Mouse (Mus musculus): Measurements from ENCODE around the gene Qpct. TPM values are rescaled to one million over a fixed set of nuclear protein-coding genes. Genes with fewer than 3 reads are reported as not detected.
A peak's percentile ranks its signal among the peaks of the same experiment; 100 is the strongest.

The Qpct gene
- polyA plus RNA-seq, 1 experiment from 2014 or later, result 2.1 TPM

DNA sequence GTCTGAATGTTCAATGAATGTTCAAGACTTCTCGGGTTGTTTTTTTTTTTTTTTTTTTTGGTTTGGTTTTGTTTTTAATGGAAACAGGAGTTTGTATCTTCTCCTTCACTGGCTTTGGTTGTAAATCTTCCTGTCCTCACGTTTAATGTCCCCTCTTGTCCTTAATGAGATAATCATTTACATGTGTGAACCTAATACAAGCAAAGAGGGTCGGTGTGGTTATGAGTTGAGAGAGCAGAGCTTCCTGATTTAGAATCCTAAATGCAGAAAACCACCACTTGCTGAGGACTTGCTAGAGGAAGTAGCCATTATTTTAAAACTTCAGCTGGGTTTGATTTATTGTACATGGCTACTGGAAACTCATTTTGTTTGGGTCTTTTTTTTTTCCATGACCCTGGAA lies 29.0 kb upstream of the Qpct start:
- H3K27me3 ChIP-seq (ENCODE audit: control insufficient read depth, insufficient read depth, low read length), result no peaks in the 10 kb centered on the region; the same call in 1 of the 2 replicates
- no peak overlapping the region for H3K4me3 ChIP-seq (ENCODE audit: low read length)
- ATAC-seq (ENCODE audit: low FRiP score, low TSS enrichment), result no peak
- peaks cover 18% of the 10 kb centered on the region for H3K4me1 ChIP-seq (ENCODE audit: control insufficient read depth, insufficient read depth, low read length)
- no peaks in the 10 kb centered on the region for H3K36me3 ChIP-seq (ENCODE audit: control insufficient read depth, insufficient read depth, low read length)
- no peak overlapping the region for H3K9ac ChIP-seq (ENCODE audit: low read depth, low read length)
- no peak overlapping the region for H3K27ac ChIP-seq (ENCODE audit: low read depth, low read length)
- H3K4me2 ChIP-seq (replicated peaks; ENCODE audit: low read depth, low read length), result no peak overlapping the region
- 17% methylated on average over 3 of the region's 3 CpGs for WGBS
- H3K9me3 ChIP-seq (ENCODE audit: control insufficient read depth, low read length), result no peaks in the 10 kb centered on the region

- no peak overlapping the region for H3K9ac ChIP-seq (ENCODE audit: low read depth, low read length)
- no peak for ATAC-seq (ENCODE audit: low FRiP score, low TSS enrichment)
- H3K4me2 ChIP-seq (replicated peaks; ENCODE audit: low read depth, low read length), result no peak overlapping the region
- H3K4me3 ChIP-seq (ENCODE audit: low read length), result no peak overlapping the region
- no peaks in the 10 kb centered on the region; the same call in 1 of the 2 replicates for H3K27me3 ChIP-seq (ENCODE audit: control insufficient read depth, insufficient read depth, low read length)
- peaks cover under 1% of the 10 kb centered on the region; the same call in 1 of the 2 replicates for H3K4me1 ChIP-seq (ENCODE audit: control insufficient read depth, insufficient read depth, low read length)
- H3K9me3 ChIP-seq (ENCODE audit: control insufficient read depth, low read length), result no peaks in the 10 kb centered on the region
- WGBS, result 78% methylated on average over 4 of the region's 4 CpGs
- H3K36me3 ChIP-seq (ENCODE audit: control insufficient read depth, insufficient read depth, low read length), result no peaks in the 10 kb centered on the region
- H3K27ac ChIP-seq (ENCODE audit: low read depth, low read length), result no peak overlapping the region
Measured at GRCm38 (mm10) chr17:79024544-79024943, 27.2 kb upstream of the Qpct start.

GRCm38 (mm10) chr17:79029226-79029625 lies 22.5 kb upstream of the Qpct start:
- ATAC-seq (ENCODE audit: low FRiP score, low TSS enrichment), result no peak

DNA sequence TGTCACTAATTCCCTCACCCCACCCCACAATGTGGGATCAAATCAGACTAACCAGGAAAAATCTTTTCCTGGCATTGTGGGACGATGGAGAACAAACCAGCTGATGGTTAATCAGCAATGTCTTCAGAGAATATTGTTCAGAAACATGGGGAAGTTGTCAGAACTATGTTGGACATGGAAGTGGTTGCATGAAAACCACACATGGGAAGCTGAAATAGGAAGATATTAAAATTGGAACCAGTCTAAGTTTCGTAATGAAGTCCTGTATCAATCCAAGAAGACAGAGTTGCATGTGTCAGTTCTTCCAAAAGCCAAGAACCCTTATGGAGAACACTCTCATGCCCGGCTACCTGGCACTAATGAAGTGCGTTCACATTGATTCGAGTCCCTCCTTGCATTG lies 20.1 kb upstream of the Qpct start:
- 92% methylated on average over 5 of the region's 5 CpGs for WGBS
- Histone ChIP-seq H3K9ac (ENCODE audit: low read depth, low read length) (no peak overlapping the region), H3K9me3 (ENCODE audit: control insufficient read depth, low read length) (no peaks in the 10 kb centered on the region), H3K36me3 (ENCODE audit: control insufficient read depth, insufficient read depth, low read length) (no peaks in the 10 kb centered on the region), H3K27me3 (ENCODE audit: control insufficient read depth, insufficient read depth, low read length) (no peaks in the 10 kb centered on the region), H3K27ac (ENCODE audit: low read depth, low read length) (no peak overlapping the region), H3K4me3 (ENCODE audit: low read length) (no peak overlapping the region), H3K4me1 (ENCODE audit: control insufficient read depth, insufficient read depth, low read length) (no peaks in the 10 kb centered on the region), H3K4me2 (replicated peaks; ENCODE audit: low read depth, low read length) (no peak overlapping the region)
- no peak for ATAC-seq (ENCODE audit: low FRiP score, low TSS enrichment)

More at GRCm38 (mm10) chr17:79029226-79029625, 22.5 kb upstream of the Qpct start:
- no peaks in the 10 kb centered on the region for H3K9me3 ChIP-seq (ENCODE audit: control insufficient read depth, low read length)
- 70% methylated on average over 3 of the region's 3 CpGs for WGBS
- H3K4me1 ChIP-seq (ENCODE audit: control insufficient read depth, insufficient read depth, low read length), result no peaks in the 10 kb centered on the region
- no peak overlapping the region for H3K27ac ChIP-seq (ENCODE audit: low read depth, low read length)
- no peaks in the 10 kb centered on the region; the same call in 1 of the 2 replicates for H3K27me3 ChIP-seq (ENCODE audit: control insufficient read depth, insufficient read depth, low read length)
- no peak overlapping the region for H3K4me2 ChIP-seq (replicated peaks; ENCODE audit: low read depth, low read length)
- H3K9ac ChIP-seq (ENCODE audit: low read depth, low read length), result no peak overlapping the region
- H3K4me3 ChIP-seq (ENCODE audit: low read length), result no peak overlapping the region
- no peaks in the 10 kb centered on the region for H3K36me3 ChIP-seq (ENCODE audit: control insufficient read depth, insufficient read depth, low read length)

DNA sequence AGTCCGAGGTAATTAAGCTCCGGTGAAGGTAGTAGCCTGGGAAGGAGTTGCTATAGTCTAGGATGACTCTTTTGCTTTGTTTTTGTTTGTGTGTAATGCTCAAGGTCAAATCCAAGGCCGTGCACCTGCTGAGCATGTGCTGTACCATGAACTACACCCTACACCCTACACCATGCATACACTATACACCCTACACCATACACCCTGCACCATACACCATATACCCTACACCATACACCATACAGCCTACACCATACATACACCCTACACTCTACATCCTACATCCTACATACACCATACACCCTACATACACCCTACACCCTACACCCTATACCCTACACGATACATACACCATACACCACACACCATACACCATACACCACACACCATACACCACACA lies 18.9 kb upstream of the Qpct start:
- Histone ChIP-seq H3K4me2 (replicated peaks; ENCODE audit: low read depth, low read length) (no peak overlapping the region), H3K27ac (ENCODE audit: low read depth, low read length) (no peak overlapping the region), H3K36me3 (ENCODE audit: control insufficient read depth, insufficient read depth, low read length) (no peaks in the 10 kb centered on the region), H3K27me3 (ENCODE audit: control insufficient read depth, insufficient read depth, low read length) (no peaks in the 10 kb centered on the region), H3K4me1 (ENCODE audit: control insufficient read depth, insufficient read depth, low read length) (no peaks in the 10 kb centered on the region), H3K9ac (ENCODE audit: low read depth, low read length) (no peak overlapping the region), H3K4me3 (ENCODE audit: low read length) (no peak overlapping the region), H3K9me3 (ENCODE audit: control insufficient read depth, low read length) (no peaks in the 10 kb centered on the region)
- 83% methylated on average over 4 of the region's 4 CpGs for WGBS
- 0 out of 2 replicates have a peak, but pooled peaks have one; percentile 32 for ATAC-seq (ENCODE audit: low FRiP score, low TSS enrichment)

GRCm38 (mm10) chr17:79039660-79040059 lies 12.0 kb upstream of the Qpct start:
- Histone ChIP-seq H3K36me3 (ENCODE audit: control insufficient read depth, insufficient read depth, low read length) (no peaks in the 10 kb centered on the region), H3K4me1 (ENCODE audit: control insufficient read depth, insufficient read depth, low read length) (no peaks in the 10 kb centered on the region), H3K27me3 (ENCODE audit: control insufficient read depth, insufficient read depth, low read length) (no peaks in the 10 kb centered on the region), H3K9me3 (ENCODE audit: control insufficient read depth, low read length) (no peaks in the 10 kb centered on the region), H3K27ac (ENCODE audit: low read depth, low read length) (no peak overlapping the region), H3K4me3 (ENCODE audit: low read length) (no peak overlapping the region), H3K4me2 (replicated peaks; ENCODE audit: low read depth, low read length) (no peak overlapping the region), H3K9ac (ENCODE audit: low read depth, low read length) (no peak overlapping the region)
- ATAC-seq (ENCODE audit: low FRiP score, low TSS enrichment), result no peak

- H3K27me3 ChIP-seq (ENCODE audit: control insufficient read depth, insufficient read depth, low read length), result no peaks in the 10 kb centered on the region
- no peaks in the 10 kb centered on the region for H3K9me3 ChIP-seq (ENCODE audit: control insufficient read depth, low read length)
- WGBS, result 89% methylated on average over 2 of the region's 2 CpGs
- H3K4me2 ChIP-seq (replicated peaks; ENCODE audit: low read depth, low read length), result no peak overlapping the region
- no peak overlapping the region for H3K4me3 ChIP-seq (ENCODE audit: low read length)
- no peaks in the 10 kb centered on the region for H3K4me1 ChIP-seq (ENCODE audit: control insufficient read depth, insufficient read depth, low read length)
- no peak for ATAC-seq (ENCODE audit: low FRiP score, low TSS enrichment)
- H3K36me3 ChIP-seq (ENCODE audit: control insufficient read depth, insufficient read depth, low read length), result no peaks in the 10 kb centered on the region
- H3K27ac ChIP-seq (ENCODE audit: low read depth, low read length), result no peak overlapping the region
- no peak overlapping the region for H3K9ac ChIP-seq (ENCODE audit: low read depth, low read length)
Measured at GRCm38 (mm10) chr17:79043705-79044104, 8.0 kb upstream of the Qpct start.

DNA sequence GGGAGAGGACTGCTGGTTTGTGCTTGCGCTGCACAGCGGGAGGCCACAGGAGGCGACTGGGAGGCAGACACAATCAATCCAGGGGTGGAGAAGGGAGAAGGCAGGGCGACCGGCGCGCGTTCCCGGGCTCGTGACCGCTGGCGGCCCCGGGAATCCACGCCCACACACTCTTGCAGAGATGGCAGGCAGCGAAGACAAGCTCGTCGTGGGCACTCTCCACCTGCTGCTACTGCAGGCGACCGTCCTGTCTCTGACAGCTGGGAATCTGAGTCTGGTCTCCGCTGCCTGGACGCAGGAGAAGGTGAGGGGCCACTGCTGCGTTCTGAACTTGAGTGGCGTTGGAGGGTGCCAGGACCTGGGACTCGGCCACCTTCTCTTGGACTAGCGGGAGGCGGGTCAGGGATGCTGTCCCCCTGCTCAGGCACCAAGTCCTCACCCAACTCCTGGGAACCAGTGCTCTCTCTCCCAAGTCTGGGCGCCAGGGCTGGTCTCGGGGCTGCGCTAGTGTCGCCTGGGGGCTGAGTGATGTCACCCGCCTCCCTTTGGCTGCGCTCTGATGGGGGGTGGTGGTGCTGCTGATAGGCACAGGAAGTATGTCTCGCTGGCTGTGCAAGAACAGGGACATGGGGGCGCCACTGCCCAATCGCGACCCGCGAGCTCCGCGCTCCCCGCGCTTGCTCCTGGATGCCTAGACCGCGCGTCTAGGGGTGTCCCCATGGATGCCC lies 544 bp downstream of the Qpct start:
- H3K27ac ChIP-seq (ENCODE audit: low read depth, low read length), result no peak overlapping the region
- peak overlapping the region; percentile 51 for H3K9ac ChIP-seq (ENCODE audit: low read depth, low read length)
- peaks cover 23% of the 10 kb centered on the region for H3K27me3 ChIP-seq (ENCODE audit: control insufficient read depth, insufficient read depth, low read length)
- peak; percentile 92 for ATAC-seq (ENCODE audit: low FRiP score, low TSS enrichment)
- no peaks in the 10 kb centered on the region for H3K36me3 ChIP-seq (ENCODE audit: control insufficient read depth, insufficient read depth, low read length)
- H3K4me3 ChIP-seq (ENCODE audit: low read length), result peak overlapping the region; percentile 52
- WGBS, result 1% methylated on average over 45 of the region's 45 CpGs
- H3K4me1 ChIP-seq (ENCODE audit: control insufficient read depth, insufficient read depth, low read length), result no peaks in the 10 kb centered on the region
- H3K9me3 ChIP-seq (ENCODE audit: control insufficient read depth, low read length), result no peaks in the 10 kb centered on the region
- peak overlapping the region; percentile 96 for H3K4me2 ChIP-seq (replicated peaks; ENCODE audit: low read depth, low read length)

- Histone ChIP-seq H3K9me3 (ENCODE audit: control insufficient read depth, low read length) (no peaks in the 10 kb centered on the region), H3K36me3 (ENCODE audit: control insufficient read depth, insufficient read depth, low read length) (no peaks in the 10 kb centered on the region), H3K4me3 (ENCODE audit: low read length) (no peak overlapping the region), H3K27ac (ENCODE audit: low read depth, low read length) (no peak overlapping the region), H3K4me1 (ENCODE audit: control insufficient read depth, insufficient read depth, low read length) (no peaks in the 10 kb centered on the region), H3K9ac (ENCODE audit: low read depth, low read length) (no peak overlapping the region), H3K4me2 (replicated peaks; ENCODE audit: low read depth, low read length) (no peak overlapping the region), H3K27me3 (ENCODE audit: control insufficient read depth, insufficient read depth, low read length) (peaks cover 12% of the 10 kb centered on the region)
- WGBS, result 81% methylated on average over 6 of the region's 6 CpGs
- no peak for ATAC-seq (ENCODE audit: low FRiP score, low TSS enrichment)
Measured at GRCm38 (mm10) chr17:79058271-79058670, 6.6 kb downstream of the Qpct start.
